28 mouse cellular contexts compared by ENCODE assay signal in the genomic region with DNA sequence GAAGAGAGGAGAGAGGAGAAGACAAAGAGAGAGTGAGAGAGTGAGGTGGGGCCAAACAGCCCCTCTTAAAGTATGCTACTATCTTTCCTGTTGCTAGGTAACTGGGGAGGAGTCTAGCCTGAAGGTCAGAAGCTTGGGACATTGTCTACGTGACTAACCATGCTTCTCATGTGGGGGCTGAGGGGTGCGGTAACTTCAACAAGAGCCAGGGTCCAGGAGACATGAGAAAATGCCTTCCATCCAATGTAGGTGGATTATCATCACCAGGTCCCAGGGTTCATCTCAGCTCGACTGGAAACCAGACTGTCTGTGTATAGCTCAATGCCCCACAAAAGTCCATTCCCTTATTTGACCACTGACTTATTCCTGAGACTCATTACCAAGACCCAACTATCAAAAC.
"Had no signal": no experiment of that assay in that cellular context is flagged by ENCODE, and none has a peak within 500 bp of the region (broad histone marks: within the 10 kb centered on the region; RNA-seq: fewer than 3 reads in every experiment).

No protein-coding gene starts in this region.

- H3K4me1 ChIP-seq: heart, embryonic 10.5 days; heart, embryonic 12.5 days; hindbrain, embryonic 10.5 days; hindbrain, embryonic 12.5 days; intestine, embryonic 15.5 days; limb, embryonic 10.5 days; limb, embryonic 12.5 days; liver, embryonic 13.5 days; liver, embryonic 15.5 days had no signal

- H3K9me3 ChIP-seq: heart, embryonic 10.5 days; heart, embryonic 12.5 days; hindbrain, embryonic 10.5 days; hindbrain, embryonic 12.5 days; intestine, embryonic 15.5 days; limb, embryonic 10.5 days; limb, embryonic 12.5 days; liver, embryonic 15.5 days had no signal

- H3K4me2 ChIP-seq: heart, embryonic 12.5 days; hindbrain, embryonic 12.5 days; hindbrain, embryonic 14.5 days; intestine, embryonic 15.5 days; limb, embryonic 12.5 days; liver, embryonic 11.5 days; liver, embryonic 13.5 days; liver, embryonic 15.5 days had no signal

- H3K27ac ChIP-seq: gastrocnemius, adult 2 months; heart, embryonic 10.5 days; hindbrain, embryonic 10.5 days; hindbrain, embryonic 12.5 days; hindbrain, embryonic 14.5 days; intestine, embryonic 15.5 days; kidney, postnatal 0 days; layer of hippocampus, adult 2 months; left cerebral cortex, adult 2 months; limb, embryonic 10.5 days; limb, embryonic 12.5 days; liver, embryonic 13.5 days; liver, embryonic 15.5 days had no signal

- H3K9ac ChIP-seq: heart, embryonic 12.5 days; hindbrain, embryonic 12.5 days; hindbrain, embryonic 14.5 days; intestine, embryonic 15.5 days; limb, embryonic 12.5 days; liver, embryonic 13.5 days; liver, embryonic 15.5 days had no signal

- H3K4me3 ChIP-seq: gastrocnemius, adult 2 months; heart, embryonic 10.5 days; heart, embryonic 12.5 days; hindbrain, embryonic 10.5 days; hindbrain, embryonic 12.5 days; intestine, embryonic 15.5 days; layer of hippocampus, adult 2 months; left cerebral cortex, adult 2 months; limb, embryonic 10.5 days; limb, embryonic 12.5 days; liver, embryonic 13.5 days; liver, embryonic 15.5 days had no signal

- H3K27me3 ChIP-seq: heart, embryonic 12.5 days; hindbrain, embryonic 12.5 days; intestine, embryonic 15.5 days; limb, embryonic 12.5 days; liver, embryonic 13.5 days; liver, embryonic 15.5 days had no signal

- H3K36me3 ChIP-seq: heart, embryonic 10.5 days; heart, embryonic 12.5 days; hindbrain, embryonic 10.5 days; hindbrain, embryonic 12.5 days; intestine, embryonic 15.5 days; limb, embryonic 10.5 days; limb, embryonic 12.5 days; liver, embryonic 13.5 days; liver, embryonic 15.5 days had no signal

- ATAC-seq: hindbrain, embryonic 16.5 days; inflammation-experienced regulatory T-cells, adult 6 months; intestine, embryonic 15.5 days; intestine, postnatal 0 days had no signal

- DNase-seq: gastrocnemius, adult 2 months; gastrocnemius, postnatal 10 days; gastrocnemius, postnatal 25 days; heart, adult 18-20 months; heart, postnatal 10 days; heart, postnatal 4 days; kidney, adult 18-20 months; kidney, adult 8-10 months; kidney, postnatal 14 days; kidney, postnatal 36 days; liver; liver, embryonic 13.5 days had no signal
